Mouse (Mus musculus): Measurements from ENCODE around the gene Srsf3. TPM values are rescaled to one million over a fixed set of nuclear protein-coding genes. Genes with fewer than 3 reads are reported as not detected.

Gene Srsf3
- polyA plus RNA-seq, 2 experiments, result 390 to 561 TPM

DNA sequence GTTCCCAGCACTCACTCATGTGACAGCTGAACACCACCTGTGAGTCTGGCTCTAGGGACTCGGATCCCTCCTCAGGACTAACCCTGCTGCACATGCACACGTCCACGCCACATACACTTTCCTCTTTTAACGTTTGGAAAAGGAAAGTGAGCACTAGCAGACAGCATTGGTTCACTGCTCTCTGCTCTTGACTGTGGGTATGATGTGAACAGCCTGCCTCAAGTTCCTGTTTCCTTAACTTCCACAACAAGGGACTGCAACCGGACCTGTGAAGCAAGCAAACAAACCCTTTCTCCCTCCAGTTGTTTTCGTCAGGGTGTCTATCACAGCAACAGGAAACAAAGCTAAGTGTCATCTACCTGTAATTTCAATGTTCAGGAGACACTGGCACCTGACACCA lies 32.0 kb upstream of the Srsf3 start:
- no peak overlapping the region for H3K9ac ChIP-seq (ENCODE audit: low read depth, low read length, severe bottlenecking)
- H3K4me3 ChIP-seq (replicated peaks; ENCODE audit: low read length), result no peak overlapping the region
- WGBS, result 89% methylated on average over 6 of the region's 6 CpGs
- no peaks in the 10 kb centered on the region for H3K9me3 ChIP-seq (ENCODE audit: control insufficient read depth, low read length)
- no peaks in the 10 kb centered on the region for H3K27me3 ChIP-seq (ENCODE audit: control insufficient read depth, insufficient read depth, low read length)
- no peak for DNase-seq (ENCODE audit: low spot score)
- peaks cover 52% of the 10 kb centered on the region for H3K36me3 ChIP-seq (ENCODE audit: control insufficient read depth, insufficient read depth, low read length)
- no peak overlapping the region for H3K4me2 ChIP-seq (replicated peaks; ENCODE audit: low read depth, low read length, severe bottlenecking)
- H3K27ac ChIP-seq (replicated peaks; ENCODE audit: low read depth, low read length), result no peak overlapping the region
- ATAC-seq (ENCODE audit: low FRiP score, low read depth), result no peak
- H3K4me1 ChIP-seq (ENCODE audit: control insufficient read depth, insufficient read depth, low read length), result peaks cover under 1% of the 10 kb centered on the region; the same call in 1 of the 2 replicates
- TF ChIP-seq POLR2A (IDR thresholded peaks at IDR 0.05; ENCODE audit: borderline replicate concordance, extremely low read depth, insufficient read depth, insufficient read length), result no peak

DNA sequence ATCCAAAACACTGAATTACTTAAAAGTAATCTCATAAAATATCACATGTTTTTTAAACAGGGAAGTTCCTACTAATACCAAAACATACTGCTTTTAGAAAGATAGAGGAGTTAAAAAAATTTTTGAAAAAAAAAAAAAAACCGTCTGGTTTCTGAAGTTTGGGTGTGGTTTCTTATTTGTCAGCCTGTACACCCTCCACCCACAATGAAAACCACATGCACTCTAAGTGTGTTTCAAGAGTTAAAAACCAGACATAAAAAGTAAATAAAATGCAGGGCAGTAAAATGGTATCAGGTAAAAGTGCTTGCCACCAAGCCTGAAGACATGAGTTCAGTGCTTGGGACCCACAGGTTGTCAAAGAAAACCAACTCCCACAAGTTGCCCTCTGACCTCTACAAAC lies 28.7 kb upstream of the Srsf3 start:
- WGBS, result 49% methylated on average over 1 of the region's 1 CpGs
- H3K9me3 ChIP-seq (ENCODE audit: control insufficient read depth, low read length), result no peaks in the 10 kb centered on the region

DNA sequence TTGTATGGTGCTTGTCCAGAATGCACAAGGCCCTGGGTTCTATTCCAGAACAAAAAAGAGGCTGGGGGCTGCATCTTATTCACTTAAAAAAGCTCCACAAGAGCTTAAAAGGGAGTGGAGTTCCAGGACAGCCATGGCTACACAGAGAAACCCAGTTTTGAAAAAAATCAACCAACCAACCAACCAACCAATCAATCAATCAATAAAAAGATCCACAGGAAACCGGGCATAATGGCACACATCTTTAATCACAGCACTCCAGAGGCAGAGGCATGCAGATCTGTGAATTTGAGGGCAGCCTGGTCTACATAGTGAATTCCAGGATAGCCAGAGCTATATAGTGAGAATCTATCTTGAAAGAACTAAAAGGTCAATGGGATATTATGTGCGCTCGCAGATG lies 27.4 kb upstream of the Srsf3 start:
- Histone ChIP-seq H3K27me3 (ENCODE audit: control insufficient read depth, insufficient read depth, low read length) (no peaks in the 10 kb centered on the region), H3K9ac (ENCODE audit: low read depth, low read length, severe bottlenecking) (no peak overlapping the region), H3K9me3 (ENCODE audit: control insufficient read depth, low read length) (no peaks in the 10 kb centered on the region), H3K4me1 (ENCODE audit: control insufficient read depth, insufficient read depth, low read length) (peaks cover 14% of the 10 kb centered on the region), H3K4me2 (replicated peaks; ENCODE audit: low read depth, low read length, severe bottlenecking) (no peak overlapping the region), H3K36me3 (ENCODE audit: control insufficient read depth, insufficient read depth, low read length) (peaks cover 19% of the 10 kb centered on the region), H3K4me3 (replicated peaks; ENCODE audit: low read length) (no peak overlapping the region), H3K27ac (replicated peaks; ENCODE audit: low read depth, low read length) (no peak overlapping the region)
- TF ChIP-seq POLR2A (IDR thresholded peaks at IDR 0.05; ENCODE audit: borderline replicate concordance, extremely low read depth, insufficient read depth, insufficient read length), result no peak
- 93% methylated on average over 3 of the region's 3 CpGs for WGBS
- DNase-seq (ENCODE audit: low spot score), result no peak
- ATAC-seq (ENCODE audit: low FRiP score, low read depth), result no peak

More for the DNA sequence above, 28.7 kb upstream of the Srsf3 start:
- Histone ChIP-seq H3K9ac (ENCODE audit: low read depth, low read length, severe bottlenecking) (no peak overlapping the region), H3K4me3 (replicated peaks; ENCODE audit: low read length) (no peak overlapping the region), H3K36me3 (ENCODE audit: control insufficient read depth, insufficient read depth, low read length) (peaks cover 32% of the 10 kb centered on the region), H3K4me2 (replicated peaks; ENCODE audit: low read depth, low read length, severe bottlenecking) (no peak overlapping the region), H3K27ac (replicated peaks; ENCODE audit: low read depth, low read length) (no peak overlapping the region), H3K27me3 (ENCODE audit: control insufficient read depth, insufficient read depth, low read length) (no peaks in the 10 kb centered on the region), H3K4me1 (ENCODE audit: control insufficient read depth, insufficient read depth, low read length) (peaks cover 14% of the 10 kb centered on the region)
- DNase-seq (ENCODE audit: low spot score), result no peak
- no peak for ATAC-seq (ENCODE audit: low FRiP score, low read depth)
- no peak for TF ChIP-seq POLR2A (IDR thresholded peaks at IDR 0.05; ENCODE audit: borderline replicate concordance, extremely low read depth, insufficient read depth, insufficient read length)

DNA sequence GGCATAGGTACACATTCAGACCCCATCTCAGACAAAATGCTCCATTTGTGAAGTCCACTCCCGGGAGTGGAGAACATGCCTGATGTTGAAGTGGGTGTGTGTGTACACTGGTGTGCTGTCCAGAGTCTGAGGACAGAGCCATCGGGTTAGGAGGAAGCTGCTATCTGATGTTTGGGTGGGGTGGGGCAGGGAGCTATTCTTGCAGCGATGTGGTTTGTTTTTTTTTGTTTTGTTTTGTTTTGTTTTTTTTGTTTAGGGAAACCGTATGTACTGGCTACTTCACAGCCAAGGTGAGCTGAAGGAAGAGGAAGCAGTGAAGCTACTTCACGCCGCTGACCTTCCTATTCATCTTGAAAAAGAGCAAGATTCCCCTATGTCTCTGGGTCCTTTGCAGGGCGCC lies 25.6 kb upstream of the Srsf3 start:
- H3K4me2 ChIP-seq (replicated peaks; ENCODE audit: low read depth, low read length, severe bottlenecking), result peak overlapping the region; percentile 57
- no peak for TF ChIP-seq POLR2A (IDR thresholded peaks at IDR 0.05; ENCODE audit: borderline replicate concordance, extremely low read depth, insufficient read depth, insufficient read length)
- DNase-seq (ENCODE audit: low spot score) (no peak), ATAC-seq (ENCODE audit: low FRiP score, low read depth) (no peak)
- H3K27ac ChIP-seq (replicated peaks; ENCODE audit: low read depth, low read length), result no peak overlapping the region
- no peaks in the 10 kb centered on the region for H3K9me3 ChIP-seq (ENCODE audit: control insufficient read depth, low read length)
- peaks cover 7% of the 10 kb centered on the region; the same call in 1 of the 2 replicates for H3K36me3 ChIP-seq (ENCODE audit: control insufficient read depth, insufficient read depth, low read length)
- WGBS, result 12% methylated on average over 7 of the region's 7 CpGs
- H3K9ac ChIP-seq (ENCODE audit: low read depth, low read length, severe bottlenecking), result peak overlapping the region; percentile 93
- peak overlapping the region; percentile 98 for H3K4me3 ChIP-seq (replicated peaks; ENCODE audit: low read length)
- H3K27me3 ChIP-seq (ENCODE audit: control insufficient read depth, insufficient read depth, low read length), result no peaks in the 10 kb centered on the region
- peaks cover 14% of the 10 kb centered on the region for H3K4me1 ChIP-seq (ENCODE audit: control insufficient read depth, insufficient read depth, low read length)

DNA sequence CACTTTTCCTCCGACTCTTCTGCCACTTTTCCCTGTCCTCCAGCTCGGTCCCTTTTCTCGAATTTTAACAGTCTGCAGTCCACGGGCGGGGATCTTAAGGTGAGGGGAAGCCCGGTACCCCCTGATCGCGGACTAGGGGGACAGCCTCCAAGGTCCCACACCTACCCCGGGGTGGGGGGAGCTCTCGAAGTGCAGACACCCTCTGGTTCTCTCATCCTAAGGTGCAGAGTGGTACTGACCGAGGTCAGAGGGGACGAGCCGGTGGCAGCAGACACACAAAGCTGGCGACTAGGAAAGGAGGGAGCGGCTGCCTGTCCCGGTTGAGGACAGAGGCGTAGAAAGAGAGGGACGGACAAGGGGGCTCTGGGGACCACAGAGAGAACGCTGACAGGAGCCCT lies 25.2 kb upstream of the Srsf3 start:
- Histone ChIP-seq H3K9ac (ENCODE audit: low read depth, low read length, severe bottlenecking) (peak overlapping the region; percentile 93), H3K4me2 (replicated peaks; ENCODE audit: low read depth, low read length, severe bottlenecking) (peak overlapping the region; percentile 57), H3K9me3 (ENCODE audit: control insufficient read depth, low read length) (no peaks in the 10 kb centered on the region), H3K27me3 (ENCODE audit: control insufficient read depth, insufficient read depth, low read length) (no peaks in the 10 kb centered on the region), H3K4me3 (replicated peaks; ENCODE audit: low read length) (peak overlapping the region; percentile 98), H3K4me1 (ENCODE audit: control insufficient read depth, insufficient read depth, low read length) (peaks cover 14% of the 10 kb centered on the region), H3K27ac (replicated peaks; ENCODE audit: low read depth, low read length) (peak overlapping the region; percentile 81), H3K36me3 (ENCODE audit: control insufficient read depth, insufficient read depth, low read length) (peaks cover 7% of the 10 kb centered on the region; the same call in 1 of the 2 replicates)
- DNase-seq (ENCODE audit: low spot score) (no peak), ATAC-seq (ENCODE audit: low FRiP score, low read depth) (peak; percentile 10)
- no peak for TF ChIP-seq POLR2A (IDR thresholded peaks at IDR 0.05; ENCODE audit: borderline replicate concordance, extremely low read depth, insufficient read depth, insufficient read length)
- 0% methylated on average over 17 of the region's 19 CpGs for WGBS
